In genomic region chr1:82188549-82189231, GRCm38 (mm10) we compare ENCODE assay signal across 18 mouse cellular contexts. TPM values are rescaled to one million over a fixed set of nuclear protein-coding genes. Genes with fewer than 3 reads are reported as not detected.
DNase-seq lines count a peak whose midpoint lies in the region; ATAC-seq and TF ChIP-seq lines count a peak whose summit lies in the region.
"Had no signal": no experiment of that assay in that cellular context is flagged by ENCODE, and none has a peak within 500 bp of the region (broad histone marks: within the 10 kb centered on the region; RNA-seq: fewer than 3 reads in every experiment).

No protein-coding gene starts in this region.

- no peak overlapping the region for H3K27ac ChIP-seq in kidney, adult 2 months (ENCODE audit: insufficient read depth, low read depth, low read length)
- no peak overlapping the region for H3K27ac ChIP-seq in kidney, embryonic 16.5 days (ENCODE audit: low read length)
- no peak overlapping the region for H3K27ac ChIP-seq in neural tube, embryonic 14.5 days (ENCODE audit: low read depth, low read length)
- H3K27ac ChIP-seq in intestine, embryonic 15.5 days = no peak overlapping the region
- H3K27ac ChIP-seq: embryonic facial prominence, embryonic 12.5 days; embryonic facial prominence, embryonic 15.5 days; forebrain, embryonic 12.5 days; forebrain, embryonic 15.5 days; hindbrain, embryonic 14.5 days; hindbrain, postnatal 0 days had no signal

- no peaks in the 10 kb centered on the region for H3K27me3 ChIP-seq in kidney, adult 2 months (replicated peaks; ENCODE audit: control insufficient read depth, insufficient read depth, low read length)
- no peaks in the 10 kb centered on the region for H3K27me3 ChIP-seq in kidney, embryonic 16.5 days (ENCODE audit: insufficient read depth, low read length)
- 0 out of 2 replicates have a peak, but pooled peaks cover 6% of the 10 kb centered on the region for H3K27me3 ChIP-seq in neural tube, embryonic 14.5 days (ENCODE audit: control insufficient read depth, insufficient read depth, low read length)
- no peaks in the 10 kb centered on the region for H3K27me3 ChIP-seq in intestine, embryonic 15.5 days (replicated peaks)
- H3K27me3 ChIP-seq: embryonic facial prominence, embryonic 12.5 days; embryonic facial prominence, embryonic 15.5 days; forebrain, embryonic 12.5 days; forebrain, embryonic 15.5 days had no signal

- 77% methylated on average over 10 of the region's 10 CpGs for WGBS in kidney, adult 2 months
- 81% methylated on average over 10 of the region's 10 CpGs for WGBS in kidney, embryonic 16.5 days
- 68% methylated on average over 10 of the region's 10 CpGs for WGBS in neural tube, embryonic 14.5 days
- 71% methylated on average over 10 of the region's 10 CpGs for WGBS in intestine, embryonic 15.5 days

- H3K9ac ChIP-seq in kidney, embryonic 16.5 days (replicated peaks; ENCODE audit: low read length) = no peak overlapping the region
- H3K9ac ChIP-seq in neural tube, embryonic 14.5 days (replicated peaks; ENCODE audit: low read depth, low read length) = no peak overlapping the region
- no peak overlapping the region for H3K9ac ChIP-seq in intestine, embryonic 15.5 days
- H3K9ac ChIP-seq: embryonic facial prominence, embryonic 12.5 days; embryonic facial prominence, embryonic 15.5 days; forebrain, embryonic 12.5 days; forebrain, embryonic 15.5 days; hindbrain, embryonic 14.5 days had no signal

- peak; percentile 6 for DNase-seq in kidney, adult 2 months
- DNase-seq in neural tube, embryonic 10.5 days (ENCODE audit: extremely low spot score, low spot score) = no peak
- DNase-seq in embryo, embryonic 10.5 days (ENCODE audit: low spot score) = no peak
- no peak for DNase-seq in urinary bladder, postnatal 25 days (ENCODE audit: low spot score)
- DNase-seq: cerebellum, adult 9-10 months; gastrocnemius, postnatal 25 days had no signal

- H3K36me3 ChIP-seq in kidney, adult 2 months (ENCODE audit: control insufficient read depth, insufficient read depth, low read length) = no peaks in the 10 kb centered on the region
- no peaks in the 10 kb centered on the region for H3K36me3 ChIP-seq in kidney, embryonic 16.5 days (ENCODE audit: insufficient read depth, low read length)
- H3K36me3 ChIP-seq in neural tube, embryonic 14.5 days (ENCODE audit: control insufficient read depth, insufficient read depth, low read length) = no peaks in the 10 kb centered on the region
- H3K36me3 ChIP-seq in intestine, embryonic 15.5 days = no peaks in the 10 kb centered on the region
- H3K36me3 ChIP-seq: embryonic facial prominence, embryonic 12.5 days; embryonic facial prominence, embryonic 15.5 days; forebrain, embryonic 12.5 days; forebrain, embryonic 15.5 days had no signal

- ATAC-seq in kidney, embryonic 16.5 days (ENCODE audit: low FRiP score, low TSS enrichment) = no peak
- peak; percentile 35; the same call in 1 of the 2 replicates for ATAC-seq in neural tube, embryonic 14.5 days (ENCODE audit: low read depth)
- ATAC-seq in intestine, embryonic 15.5 days = peak; percentile 72
- ATAC-seq: activated CD4-positive, CD25-positive, alpha-beta regulatory T cell, adult 4 months; inflammation-experienced regulatory T-cells, adult 6 months had no signal

- no peaks in the 10 kb centered on the region for H3K4me1 ChIP-seq in kidney, adult 2 months (ENCODE audit: control insufficient read depth, insufficient read depth, low read length)
- H3K4me1 ChIP-seq in kidney, embryonic 16.5 days (ENCODE audit: insufficient read depth, low read length) = peaks cover 3% of the 10 kb centered on the region; the same call in 1 of the 2 replicates
- H3K4me1 ChIP-seq in neural tube, embryonic 14.5 days (ENCODE audit: control insufficient read depth, insufficient read depth, low read length) = no peaks in the 10 kb centered on the region
- H3K4me1 ChIP-seq in intestine, embryonic 15.5 days (replicated peaks) = peaks cover 3% of the 10 kb centered on the region
- H3K4me1 ChIP-seq: embryonic facial prominence, embryonic 12.5 days had no signal

- no peak for TF ChIP-seq POLR2A in kidney, adult 2 months (IDR thresholded peaks at IDR 0.05; ENCODE audit: low read depth, low read length)

- no peaks in the 10 kb centered on the region for H3K9me3 ChIP-seq in kidney, embryonic 16.5 days (ENCODE audit: low read length)
- H3K9me3 ChIP-seq in neural tube, embryonic 14.5 days (ENCODE audit: control insufficient read depth, low read length) = no peaks in the 10 kb centered on the region
- no peaks in the 10 kb centered on the region for H3K9me3 ChIP-seq in intestine, embryonic 15.5 days
- H3K9me3 ChIP-seq: embryonic facial prominence, embryonic 12.5 days; embryonic facial prominence, embryonic 15.5 days; forebrain, embryonic 12.5 days; forebrain, embryonic 15.5 days had no signal

- no peak for TF ChIP-seq CTCF in kidney, adult 2 months (conservative IDR thresholded peaks at IDR 0.05; ENCODE audit: insufficient read depth, insufficient read length, low read depth, low read length)

- no peak overlapping the region for H3K4me3 ChIP-seq in kidney, adult 2 months (ENCODE audit: insufficient read depth, low read depth, low read length)
- no peak overlapping the region for H3K4me3 ChIP-seq in kidney, embryonic 16.5 days (ENCODE audit: low read length)
- H3K4me3 ChIP-seq in neural tube, embryonic 14.5 days (ENCODE audit: low read depth, low read length) = no peak overlapping the region
- H3K4me3 ChIP-seq in intestine, embryonic 15.5 days (replicated peaks) = no peak overlapping the region
- H3K4me3 ChIP-seq: embryonic facial prominence, embryonic 12.5 days; embryonic facial prominence, embryonic 15.5 days; forebrain, embryonic 12.5 days; forebrain, embryonic 15.5 days had no signal

- no peak overlapping the region for H3K4me2 ChIP-seq in kidney, embryonic 16.5 days (replicated peaks; ENCODE audit: low read depth, low read length)
- H3K4me2 ChIP-seq in neural tube, embryonic 14.5 days (ENCODE audit: low read depth, low read length) = no peak overlapping the region
- H3K4me2 ChIP-seq in intestine, embryonic 15.5 days (replicated peaks) = no peak overlapping the region
- H3K4me2 ChIP-seq: embryonic facial prominence, embryonic 12.5 days; embryonic facial prominence, embryonic 15.5 days; forebrain, embryonic 12.5 days; forebrain, embryonic 15.5 days; heart, embryonic 11.5 days; hindbrain, embryonic 14.5 days had no signal

RNA-seq across cellular contexts. Expression of gene Gm9747, which starts 44.2 kb away (rescaled TPM):
- 0.03 TPM in 1 of 2 replicates, not detected in the other for polyA plus RNA-seq in kidney, adult 2 months (2012; rRNA removed)
- polyA plus RNA-seq in kidney, embryonic 16.5 days (2015; fragmentation: Nextera tagmentation; extraction: Ambion mirVana) = 13.1 and 15.0 TPM in 2 replicates
- polyA plus RNA-seq in neural tube, embryonic 14.5 days (2014; fragmentation: Nextera tagmentation; extraction: Ambion mirVana) = 33.9 and 35.4 TPM in 2 replicates
- 8.6 and 9.2 TPM in 2 replicates for polyA plus RNA-seq in intestine, embryonic 15.5 days (2015; fragmentation: Nextera tagmentation; extraction: Ambion mirVana)
- polyA plus RNA-seq: inflammation-experienced regulatory T-cells, adult 6 months had no signal
